Mouse (Mus musculus) left cerebral cortex, adult 8-10 months (tissue): ENCODE data around the gene Zfp622. TPM values are rescaled to one million over a fixed set of nuclear protein-coding genes. Genes with fewer than 3 reads are reported as not detected.
"Not testable (repeated sequence)": the region's sequence is repeated elsewhere in the genome, so short reads cannot be mapped to it uniquely, and the experiment has no call there.

Experiments used
- DNase-seq, 2 experiments: peaks; one replicate each; pipeline ENCODE4 v3.0.0; 2022; ENCODE audit warnings: low spot score in 2 of 2
- microRNA-seq, 2 experiments: library from miRNA; unstranded; fragments of <30 nt; microRNA quantifications; one replicate each; pipeline ENCODE4 v1.2.0; 2022
- total RNA-seq, 4 experiments: library from RNA; stranded (reverse); gene quantifications; 2 replicates each; pipeline ENCODE4 v1.2.4; 2022

Zfp622 gene
- total RNA-seq, 4 experiments from 2014 or later = 44.8 to 58.8 (median 49.7) TPM

DNA sequence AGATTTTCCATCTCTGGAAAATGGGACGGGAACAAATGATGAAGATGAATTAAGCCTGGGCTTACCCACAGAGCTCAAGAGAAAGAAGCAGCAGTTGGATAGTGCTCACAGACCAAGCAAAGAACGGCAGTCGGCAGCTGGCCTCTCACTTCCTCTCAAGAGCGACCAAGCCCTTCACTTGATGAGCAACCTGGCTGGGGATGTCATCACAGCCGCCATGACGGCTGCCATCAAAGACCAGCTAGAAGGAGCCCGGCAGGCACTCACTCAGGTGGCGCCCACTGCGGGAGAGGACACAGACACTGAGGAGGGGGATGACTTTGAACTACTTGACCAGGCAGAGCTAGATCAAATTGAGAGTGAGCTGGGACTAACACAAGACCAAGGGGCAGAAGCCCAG lies 12.6 kb upstream of the Zfp622 start:
- DNase-seq = no peak

DNA sequence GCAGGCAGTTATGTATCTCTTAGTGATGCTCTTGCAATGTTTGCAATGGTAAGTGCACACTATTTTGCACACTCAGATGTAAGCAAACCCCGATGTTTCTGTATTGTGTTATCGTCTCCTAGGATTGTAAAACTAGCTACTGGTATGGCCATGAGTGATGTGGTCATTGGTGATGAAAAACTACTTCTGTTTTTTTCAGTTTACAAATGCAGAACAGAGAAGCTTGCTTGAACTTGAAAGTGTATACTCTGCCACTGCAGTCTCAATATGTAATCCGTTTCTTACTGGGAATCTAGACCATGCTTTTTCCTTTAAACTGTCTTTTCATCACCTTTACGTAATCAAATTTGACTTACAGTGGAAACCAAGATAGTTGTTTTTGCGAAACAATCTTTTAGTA lies 11.4 kb upstream of the Zfp622 start:
- DNase-seq = no peak

DNA sequence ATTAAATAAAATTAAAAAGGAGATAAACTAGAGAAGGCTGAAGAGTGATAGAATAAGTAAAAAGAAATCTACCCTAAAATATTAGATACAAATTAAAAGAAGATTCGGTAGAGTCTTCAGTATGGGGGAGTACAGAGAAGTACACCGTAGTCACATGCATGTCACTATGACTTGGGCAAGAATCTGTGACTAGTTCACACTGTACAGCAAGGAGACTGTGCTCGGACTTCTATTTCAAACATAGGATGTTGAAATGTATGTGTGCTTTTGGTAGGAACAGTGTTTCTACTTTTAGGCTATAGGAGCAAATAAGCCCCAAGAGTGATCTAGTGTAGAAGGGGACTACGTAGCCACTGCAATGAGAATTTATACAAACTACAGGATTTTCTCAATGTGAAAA lies 9.8 kb upstream of the Zfp622 start:
- no peak for DNase-seq

DNA sequence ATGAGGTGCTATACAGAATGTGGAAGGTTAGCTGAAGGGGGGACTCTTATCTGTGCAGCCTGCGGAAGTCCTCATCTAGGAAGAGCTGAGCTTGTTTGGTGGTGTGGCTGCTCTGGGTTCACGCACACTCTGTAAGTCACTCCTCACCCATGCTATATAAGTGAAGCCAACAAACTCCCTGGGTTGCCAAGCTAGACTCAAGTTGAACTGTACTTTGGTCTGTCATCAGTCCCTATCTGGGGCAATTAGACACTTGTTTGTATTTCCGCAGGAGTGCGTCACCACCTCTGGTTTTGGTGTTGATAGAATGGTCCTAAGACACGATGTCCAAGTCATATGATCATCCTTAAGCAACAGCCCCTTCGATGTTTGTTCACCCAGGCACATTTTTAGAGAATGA lies 8.4 kb upstream of the Zfp622 start:
- DNase-seq = no peak

DNA sequence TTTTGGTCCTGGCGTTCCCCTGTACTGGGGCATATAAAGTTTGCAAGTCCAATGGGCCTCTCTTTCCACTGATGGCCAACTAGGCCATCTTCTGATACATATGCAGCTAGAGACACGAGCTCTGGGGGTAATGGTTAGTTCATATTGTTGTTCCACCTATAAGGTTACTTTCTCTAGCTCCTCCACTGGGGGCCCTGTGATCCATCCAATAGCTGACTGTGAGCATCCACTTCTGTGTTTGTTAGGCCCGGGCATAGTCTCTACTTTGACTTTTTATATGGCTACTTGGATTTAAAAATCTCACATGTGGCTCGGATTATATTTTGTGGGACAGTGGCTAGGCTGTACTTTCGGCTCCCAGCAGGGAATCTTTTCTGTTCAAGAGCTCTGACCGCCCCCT lies 552 bp upstream of the Zfp622 start:
- not testable (repeated sequence) for DNase-seq

DNA sequence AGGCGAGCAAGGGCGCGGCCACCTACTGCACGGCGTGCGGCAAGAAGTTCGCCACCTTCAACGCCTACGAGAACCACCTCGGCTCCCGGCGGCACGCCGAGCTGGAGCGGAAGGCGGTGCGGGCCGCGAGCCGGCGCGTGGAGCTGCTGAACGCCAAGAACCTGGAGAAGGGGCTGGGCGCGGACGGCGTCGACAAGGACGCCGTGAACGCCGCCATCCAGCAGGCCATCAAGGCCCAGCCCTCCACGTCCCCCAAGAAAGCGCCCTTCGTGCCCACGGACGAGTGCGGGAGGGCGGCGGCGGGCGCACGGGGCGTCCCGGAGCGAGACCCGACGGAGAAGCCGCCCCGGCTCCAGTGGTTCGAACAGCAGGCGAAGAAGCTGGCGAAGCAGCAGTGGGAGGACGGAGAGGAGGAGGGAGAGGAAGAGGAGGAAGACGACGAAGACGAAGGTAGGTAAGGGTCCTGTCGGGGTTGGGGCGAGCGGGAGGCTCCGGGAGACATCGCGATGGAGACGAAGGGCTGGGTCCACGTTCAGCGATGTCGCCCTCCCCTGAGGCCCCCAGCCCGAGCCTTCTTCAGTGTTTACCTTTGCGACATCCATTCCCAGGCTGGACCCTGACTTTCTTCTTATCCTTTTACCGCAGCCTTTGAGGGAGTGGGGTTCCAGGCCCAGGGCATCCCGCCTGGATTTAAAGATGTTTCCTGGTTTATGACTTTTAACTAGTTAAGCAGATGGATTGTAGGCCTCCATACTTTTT lies 747 bp downstream of the Zfp622 start:
- no peak for DNase-seq

DNA sequence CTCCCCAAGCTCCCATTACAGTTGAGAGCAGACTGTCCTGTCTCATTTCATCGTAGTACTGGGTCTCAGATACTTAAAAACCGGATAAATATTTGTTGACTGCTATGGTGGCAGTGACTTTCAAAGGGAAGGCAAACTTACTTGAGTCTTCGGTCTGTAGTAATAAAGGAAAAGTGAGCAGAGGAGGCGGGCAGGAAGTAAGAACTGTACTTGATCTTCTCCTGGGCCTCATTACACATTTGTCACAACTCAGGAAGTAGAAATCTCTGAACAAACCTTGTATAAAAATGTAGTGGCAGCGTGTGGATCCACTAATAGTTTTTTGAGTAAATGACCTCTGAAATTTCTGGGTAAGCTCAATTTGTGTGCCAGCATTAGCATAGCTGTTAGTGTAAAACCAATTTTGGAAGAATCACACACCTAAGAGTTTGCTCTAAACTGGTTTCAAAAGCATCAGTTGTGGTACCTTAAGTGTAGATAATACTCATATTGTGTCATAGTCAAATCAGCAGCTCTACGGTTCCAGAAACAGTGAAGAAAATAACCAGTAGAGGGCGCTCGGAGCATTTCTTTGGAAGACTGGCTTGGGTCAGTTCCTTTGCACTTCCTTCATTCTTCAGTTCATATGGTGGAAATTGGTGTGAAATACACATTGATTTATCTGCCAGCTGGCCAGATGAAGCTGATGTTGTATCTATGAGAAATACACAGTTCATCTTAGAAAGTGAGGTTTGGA lies 9.0 kb downstream of the Zfp622 start:
- no peak for DNase-seq

DNA sequence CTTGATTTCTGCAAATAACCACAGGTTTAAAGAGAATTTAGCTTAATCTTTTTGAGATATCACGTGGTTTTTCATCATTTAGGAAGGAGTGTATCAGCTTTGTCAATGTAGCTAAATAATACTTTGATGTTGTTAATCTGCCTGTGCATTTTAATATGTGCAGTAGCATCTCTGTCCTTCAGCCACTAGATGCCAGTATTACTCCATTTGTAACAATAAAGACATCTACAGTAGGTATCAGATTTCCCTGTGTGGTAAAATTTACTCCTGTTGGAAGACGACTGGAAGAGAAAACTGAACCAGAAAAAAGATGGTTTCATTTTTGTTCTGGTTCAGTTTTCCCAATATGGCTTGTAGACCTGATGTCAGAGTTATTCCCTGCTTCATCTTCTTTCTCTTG lies 11.4 kb downstream of the Zfp622 start:
- no peak for DNase-seq

DNA sequence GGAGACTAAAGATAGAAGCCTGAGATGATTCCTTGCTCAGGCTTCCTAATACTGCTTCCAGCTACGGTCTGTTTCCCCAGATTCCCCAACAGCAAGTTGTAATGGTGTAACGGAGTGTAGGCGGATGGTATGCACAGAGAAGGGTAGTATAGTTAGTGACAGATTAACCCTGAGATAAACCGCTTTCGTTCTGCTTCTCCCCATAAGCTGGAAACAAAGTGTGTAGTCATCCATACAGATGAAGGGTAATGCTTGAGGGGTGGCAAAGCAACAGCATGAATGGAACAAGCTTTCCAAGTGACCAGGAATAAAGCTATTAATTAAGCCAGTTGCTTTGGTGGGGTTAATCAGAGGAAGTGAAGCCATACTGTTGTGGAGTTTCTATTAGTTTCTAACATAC lies 15.4 kb downstream of the Zfp622 start:
- DNase-seq = not testable (repeated sequence)

DNA sequence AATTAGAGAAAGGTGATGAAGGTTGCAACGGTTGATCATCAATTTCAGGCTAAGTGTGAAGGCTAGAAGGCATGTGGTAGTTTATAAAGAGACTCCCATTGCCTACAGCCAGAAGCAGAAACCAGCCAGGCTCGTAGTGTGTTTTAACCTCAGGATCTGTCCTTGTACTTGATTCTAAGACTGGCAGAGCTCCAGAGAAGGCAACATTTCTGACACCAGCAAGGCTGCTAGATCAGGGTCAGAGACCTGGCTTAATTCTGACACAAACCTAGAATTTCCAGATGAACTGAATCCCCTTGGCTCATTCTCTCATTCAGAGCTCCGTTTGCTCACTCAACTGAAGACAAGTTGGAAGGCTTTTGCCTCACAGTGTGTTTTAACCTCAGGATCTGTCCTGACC lies 24.5 kb downstream of the Zfp622 start:
- DNase-seq = no peak

DNA sequence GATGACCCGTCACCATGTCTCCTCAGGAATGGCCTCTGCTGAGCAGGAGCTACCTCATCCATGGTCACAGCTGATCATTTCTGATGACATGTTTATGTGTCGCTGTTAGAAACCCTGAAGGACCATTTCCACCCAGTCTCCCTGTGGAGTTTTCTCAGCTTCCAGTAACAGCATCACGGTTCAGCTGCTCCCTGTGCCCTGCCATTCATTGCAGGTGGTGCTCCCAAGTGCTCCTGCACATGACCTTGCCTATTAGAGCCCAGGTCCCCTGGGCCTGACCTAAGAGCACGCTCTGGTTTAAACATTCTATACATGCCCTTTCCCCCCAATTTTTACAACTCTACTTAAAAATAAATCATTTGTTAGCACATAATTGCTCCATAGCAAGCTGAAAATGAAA lies 28.7 kb downstream of the Zfp622 start:
- no peak for DNase-seq

DNA sequence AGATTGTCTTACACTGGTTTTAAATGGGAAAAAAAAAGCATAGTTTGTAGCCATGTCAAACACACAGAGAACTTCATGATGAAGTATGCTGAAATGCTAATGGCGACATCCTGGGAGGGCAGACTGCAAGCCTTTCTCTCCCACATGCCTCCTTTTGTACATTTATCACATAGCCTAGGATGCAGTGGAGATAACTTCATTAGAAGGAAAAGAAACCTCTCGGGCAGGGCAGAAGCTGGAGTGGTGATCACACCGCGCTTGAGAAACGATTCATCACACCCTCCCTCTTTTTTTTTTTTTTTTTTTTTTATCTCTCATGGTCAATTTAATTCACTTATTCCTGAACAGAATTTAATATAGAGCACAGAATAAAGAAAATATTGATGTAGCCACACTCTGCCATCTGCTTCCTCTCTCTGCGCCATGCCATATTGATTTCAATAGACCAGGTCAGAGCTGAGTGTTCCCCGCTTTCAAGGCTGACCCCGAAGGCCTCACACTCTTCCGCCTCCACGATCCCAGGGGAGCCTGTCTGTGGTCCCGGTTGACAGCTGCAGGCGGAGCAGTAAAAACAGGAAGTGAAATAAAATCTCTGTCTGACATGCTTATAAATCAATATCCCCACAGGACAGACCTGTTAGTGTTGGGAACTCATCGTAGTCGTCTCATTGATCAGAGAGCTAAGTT lies 32.0 kb downstream of the Zfp622 start:
- no peak for DNase-seq

DNA sequence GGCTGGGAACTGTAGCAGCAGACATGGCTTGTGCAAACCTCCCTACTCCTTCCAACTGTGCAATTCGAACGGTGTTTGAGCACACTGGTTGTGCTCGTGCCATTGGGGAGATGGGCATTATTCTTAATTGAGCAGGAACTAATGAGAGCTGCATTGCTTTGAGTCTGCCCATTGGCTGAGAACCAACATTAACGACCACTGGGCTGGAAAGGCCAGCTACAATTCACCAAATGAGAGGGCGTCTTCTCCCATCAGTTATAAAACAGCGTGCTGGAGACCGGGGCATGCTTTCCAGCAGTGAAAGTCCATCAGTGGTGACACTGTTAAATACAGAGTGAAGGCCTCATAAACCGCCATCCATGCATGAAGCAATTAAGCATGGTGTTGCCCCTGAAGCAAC lies 37.6 kb downstream of the Zfp622 start:
- no peak for DNase-seq

DNA sequence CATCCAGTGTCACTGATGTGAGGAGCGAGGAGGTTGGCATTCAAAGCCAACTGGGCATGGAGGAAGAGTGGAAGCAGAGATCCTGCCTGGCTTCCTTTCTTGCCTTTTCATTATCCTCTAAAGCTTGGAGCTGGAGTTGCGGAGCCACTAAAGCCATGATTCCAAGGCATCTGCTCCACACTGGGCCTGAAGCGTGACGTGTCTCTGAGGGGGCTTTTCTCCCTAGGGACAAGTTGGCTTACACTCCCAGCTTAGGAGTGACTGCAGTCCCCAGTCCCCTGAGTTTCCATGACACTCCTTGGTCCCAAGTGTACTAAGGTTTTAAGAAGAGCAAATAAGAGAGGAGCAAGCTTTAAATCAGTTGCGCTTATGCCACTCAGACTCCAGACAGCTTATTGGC lies 38.5 kb downstream of the Zfp622 start:
- DNase-seq = no peak

DNA sequence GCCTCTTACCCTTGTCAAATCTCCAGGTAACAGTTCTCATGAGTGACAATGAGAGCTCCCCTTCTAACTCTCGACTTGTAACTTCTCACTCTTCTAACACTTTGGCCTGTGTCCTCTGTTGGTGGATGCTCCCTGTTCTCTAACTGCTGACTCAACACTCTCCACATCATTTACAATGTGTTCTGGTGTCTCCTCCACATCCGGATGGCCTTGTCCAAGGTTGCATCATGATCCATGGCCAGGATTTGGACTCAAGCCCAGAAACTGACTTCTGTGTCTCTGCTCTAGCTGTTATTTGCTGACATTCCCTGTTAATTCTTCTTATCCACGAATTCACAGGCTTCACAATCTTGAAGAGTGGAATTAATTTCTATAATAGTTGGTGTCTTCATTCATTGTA lies 47.5 kb downstream of the Zfp622 start:
- DNase-seq = no peak

DNA sequence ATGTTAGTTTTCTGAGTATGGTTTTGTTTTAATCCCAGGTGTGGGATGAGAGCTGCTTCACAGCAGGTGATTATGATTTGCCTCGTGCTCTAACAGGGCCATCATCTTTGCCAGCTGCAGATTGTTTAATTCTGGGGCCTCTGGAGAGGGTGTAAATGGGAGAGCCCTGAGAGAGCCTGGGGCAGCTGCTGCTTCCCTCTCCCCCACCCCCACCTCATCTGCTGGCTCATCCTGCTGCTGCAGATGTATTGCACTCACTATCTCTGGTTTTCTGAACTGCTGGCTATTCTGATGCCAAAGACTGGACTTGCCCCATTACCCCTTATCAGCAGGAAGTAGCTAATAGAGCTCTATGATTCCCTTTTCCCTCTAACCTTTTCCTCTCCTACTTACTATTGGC lies 56.4 kb downstream of the Zfp622 start:
- no peak for DNase-seq

DNA sequence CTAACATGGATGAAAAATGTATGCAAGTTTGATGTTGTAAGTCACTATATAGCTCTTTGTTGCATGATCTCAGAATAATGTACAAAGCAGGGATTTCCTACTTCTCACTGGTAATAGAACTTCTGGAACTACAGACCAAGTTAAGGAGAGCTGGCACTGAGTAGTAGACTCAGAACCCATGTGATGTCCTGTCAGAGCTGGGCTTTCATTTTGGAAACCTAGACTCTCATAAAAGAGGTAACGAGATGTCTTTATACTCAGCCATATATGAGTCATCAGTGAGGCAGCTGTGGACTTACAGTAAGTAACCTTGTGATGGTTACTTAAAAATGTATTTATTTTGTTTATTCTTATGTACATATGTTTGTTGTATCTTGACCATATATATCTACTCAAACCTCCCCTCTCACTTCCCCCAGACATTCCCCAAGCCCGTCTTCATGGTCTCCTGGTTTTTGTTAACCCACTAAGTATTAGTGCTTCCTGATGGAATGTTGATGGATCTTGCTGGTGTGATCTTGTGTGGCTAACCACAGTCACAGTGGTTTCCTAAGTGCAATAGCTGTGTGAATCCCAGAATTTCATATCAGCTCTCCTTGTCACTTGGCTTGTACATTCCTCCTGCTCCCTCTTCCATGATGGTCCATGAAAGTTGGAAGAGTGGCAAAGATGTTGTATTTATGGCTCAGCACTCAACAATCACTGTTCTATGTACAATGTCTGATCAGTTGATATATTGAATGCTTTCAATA lies 57.2 kb downstream of the Zfp622 start:
- DNase-seq = no peak

Small RNA genes lying within 50 kb of the gene (microRNA-seq; reads per million reads assigned to microRNA genes)
- gene Mir7212 = 0 to 0.66 reads per million in 2 experiments

Other genes with a start within 250 kb of the Zfp622 start
- 10 to 100 TPM; 37.9 to 40.2 (median 39.0) TPM for gene Retreg1, start 141.2 kb upstream of the Zfp622 start, total RNA-seq